Mouse (Mus musculus) midbrain, embryonic 10.5 days (tissue): Measurements from ENCODE around the gene Ahcyl2. TPM values are rescaled to one million over a fixed set of nuclear protein-coding genes. Genes with fewer than 3 reads are reported as not detected.

Experiments used
- DNase-seq: peaks from one replicate; pipeline ENCODE4 v3.0.0-alpha.2; 2017; ENCODE audit warnings: low spot score
- H3K27ac ChIP-seq: fragments of 300-500 bp; sonication (generic); replicated peaks from 2 replicates; pipeline ENCODE4 v1.5.1; 2016; ENCODE audit warnings: mild to moderate bottlenecking
- H3K27me3 ChIP-seq: fragments of 300-500 bp; sonication (generic); 2 replicates; pipeline ENCODE4 v1.6.1; 2016; ENCODE audit warnings: low read depth, mild to moderate bottlenecking; ENCODE audit not compliant: poor library complexity, severe bottlenecking
- H3K36me3 ChIP-seq: fragments of 300-500 bp; sonication (generic); 2 replicates; pipeline ENCODE4 v1.6.1; 2016; ENCODE audit warnings: mild to moderate bottlenecking, moderate library complexity
- H3K4me1 ChIP-seq: fragments of 300-500 bp; sonication (generic); 2 replicates; pipeline ENCODE4 v1.6.1; 2016
- H3K4me3 ChIP-seq: fragments of 300-500 bp; sonication (generic); 2 replicates; pipeline ENCODE4 v1.5.1; 2016; ENCODE audit warnings: mild to moderate bottlenecking, moderate library complexity
- H3K9me3 ChIP-seq: fragments of 300-500 bp; sonication (generic); replicated peaks from 2 replicates; pipeline ENCODE4 v1.6.1; 2016; ENCODE audit warnings: mild to moderate bottlenecking
- WGBS: fragments of 180-500 bp; shearing (Covaris S2); methylation state at CpG from one replicate; pipeline ENCODE4 v1.1.7; 2016; 5-methylcytosine and 5-hydroxymethylcytosine counted together
- polyA plus RNA-seq: library from polyadenylated mRNA; unstranded; fragments of >200 nt; fragmentation: Nextera tagmentation; extraction: Ambion mirVana; gene quantifications from 2 replicates; pipeline ENCODE4 v1.2.1, GENCODE M21; 2016

The Ahcyl2 gene
- polyA plus RNA-seq, 1 experiment from 2014 or later: 12.5 TPM

- Histone ChIP-seq H3K27me3 (no peaks in the 10 kb centered on the region), H3K27ac (no peak overlapping the region), H3K36me3 (no peaks in the 10 kb centered on the region), H3K4me1 (no peaks in the 10 kb centered on the region), H3K4me3 (no peak overlapping the region), H3K9me3 (no peaks in the 10 kb centered on the region)
- 88% methylated on average over 2 of the region's 2 CpGs for WGBS
- DNase-seq: no peak
These were observed 178.8 kb downstream of the Ahcyl2 start for GRCm38 (mm10) chr6:29946568-29946967.

GRCm38 (mm10) chr6:29947823-29948222, 180.0 kb downstream of the Ahcyl2 start:
- H3K27me3 ChIP-seq: no peaks in the 10 kb centered on the region
- H3K9me3 ChIP-seq: no peaks in the 10 kb centered on the region
- 71% methylated on average over 6 of the region's 6 CpGs for WGBS
- H3K36me3 ChIP-seq: no peaks in the 10 kb centered on the region
- H3K4me3 ChIP-seq: no peak overlapping the region
- H3K4me1 ChIP-seq: no peaks in the 10 kb centered on the region
- DNase-seq: no peak
- H3K27ac ChIP-seq: no peak overlapping the region

- H3K27me3 ChIP-seq: no peaks in the 10 kb centered on the region
- no peak overlapping the region for H3K27ac ChIP-seq
- H3K9me3 ChIP-seq: no peaks in the 10 kb centered on the region
- no peaks in the 10 kb centered on the region for H3K36me3 ChIP-seq
- no peaks in the 10 kb centered on the region for H3K4me1 ChIP-seq
- no peak for DNase-seq
- 93% methylated on average over 4 of the region's 4 CpGs for WGBS
- H3K4me3 ChIP-seq: no peak overlapping the region
These were observed 188.9 kb downstream of the Ahcyl2 start for GRCm38 (mm10) chr6:29956749-29957148.

DNA sequence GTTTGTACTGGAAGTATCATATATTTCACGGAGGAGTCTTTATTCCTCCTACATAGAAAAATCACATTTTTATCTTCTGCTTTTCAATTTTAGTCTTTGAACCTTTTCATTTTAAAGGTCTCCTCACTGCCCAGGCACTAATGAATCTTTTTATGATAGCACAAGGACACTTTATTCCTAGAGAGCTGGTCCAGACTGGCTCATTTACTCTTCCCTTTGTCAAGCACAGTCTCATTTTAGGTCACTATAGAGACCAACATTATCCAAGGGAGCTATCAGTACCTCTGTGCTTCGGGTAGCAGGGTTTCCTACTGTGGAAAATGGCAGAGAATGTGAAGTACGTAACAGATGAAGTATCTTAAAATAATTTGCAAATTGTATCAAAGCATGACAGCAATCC, 190.9 kb downstream of the Ahcyl2 start:
- no peaks in the 10 kb centered on the region for H3K4me1 ChIP-seq
- H3K36me3 ChIP-seq: no peaks in the 10 kb centered on the region
- no peak overlapping the region for H3K27ac ChIP-seq
- no peaks in the 10 kb centered on the region for H3K27me3 ChIP-seq
- no peak overlapping the region for H3K4me3 ChIP-seq
- no peak for DNase-seq
- H3K9me3 ChIP-seq: no peaks in the 10 kb centered on the region
- WGBS: 85% methylated on average over 3 of the region's 3 CpGs

DNA sequence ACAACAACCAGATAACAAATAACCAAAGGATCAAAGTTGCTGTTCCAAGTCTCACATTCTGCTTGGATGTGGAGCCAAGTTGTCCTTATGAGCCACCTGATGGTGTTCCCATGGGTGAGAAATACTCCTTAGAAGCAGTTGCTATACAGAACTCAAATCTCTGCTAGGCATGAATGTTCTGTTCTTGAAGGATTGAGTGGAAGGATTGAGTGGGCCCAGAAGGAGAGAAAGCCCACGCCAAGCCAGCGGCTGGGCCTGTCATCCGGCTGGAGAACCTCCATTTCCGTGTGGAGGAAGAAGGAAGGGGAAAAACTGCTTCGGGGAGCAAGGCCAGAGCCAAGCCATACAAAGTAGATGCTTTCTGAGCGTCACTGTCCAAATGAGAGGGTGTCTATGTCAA, 193.3 kb downstream of the Ahcyl2 start:
- DNase-seq: no peak
- H3K27ac ChIP-seq: no peak overlapping the region
- 88% methylated on average over 6 of the region's 6 CpGs for WGBS
- H3K27me3 ChIP-seq: no peaks in the 10 kb centered on the region
- no peak overlapping the region for H3K4me3 ChIP-seq
- no peaks in the 10 kb centered on the region for H3K36me3 ChIP-seq
- H3K4me1 ChIP-seq: no peaks in the 10 kb centered on the region
- H3K9me3 ChIP-seq: no peaks in the 10 kb centered on the region

Other genes starting within 250 kb of the Ahcyl2 start
- 2.1 and 2.2 TPM in 2 replicates for gene Irf5, start 241.4 kb upstream of the Ahcyl2 start, polyA plus RNA-seq
- gene Tnpo3, start 158.1 kb upstream of the Ahcyl2 start, polyA plus RNA-seq: 122 and 129 TPM in 2 replicates
- 10.9 and 12.2 TPM in 2 replicates for gene Tspan33, start 73.8 kb upstream of the Ahcyl2 start, polyA plus RNA-seq
- gene Smo, start 32.5 kb upstream of the Ahcyl2 start, polyA plus RNA-seq: 49.6 and 51.7 TPM in 2 replicates
- gene Strip2, start 149.0 kb downstream of the Ahcyl2 start, polyA plus RNA-seq: 0.65 TPM in 2 replicates